Mouse (Mus musculus): ENCODE measurements at regions not wholly inside any gene's neighbourhood (a gene's known extent, or its start where the extent isn't known, plus 50 kb on each side); places are given as distances from the start of the nearest gene placed in this dataset.

- TF ChIP-seq CTCF (IDR thresholded peaks at IDR 0.05; ENCODE audit: low read depth), result no peak
- TF ChIP-seq EP300 (IDR thresholded peaks at IDR 0.05; ENCODE audit: low read depth), result no peak
Measured at GRCm38 (mm10) chr16:42449840-42450444, 109.5 kb upstream of the Gap43 start.
